Mouse (Mus musculus): Measurements from ENCODE around the gene Mier3. TPM values are rescaled to one million over a fixed set of nuclear protein-coding genes. Genes with fewer than 3 reads are reported as not detected.

Gene Mier3
- total RNA-seq, 2 experiments from 2014 or later, result 24.0 to 30.4 TPM

GRCm38 (mm10) chr13:111762526-111762925, 81.7 kb downstream of the Mier3 start:
- no peak for DNase-seq (ENCODE audit: extremely low spot score in 1 of 2, low spot score in 1 of 2)

Other genes with a start within 250 kb of the Mier3 start
- gene Gpbp1, start 190.9 kb upstream of the Mier3 start, total RNA-seq (2021), result 10 to 100 TPM; 83.8 to 89.3 TPM
- gene Gm49496, start 131.0 kb upstream of the Mier3 start, total RNA-seq (2021), result not detected
- not detected for gene Gm10198, start 88.2 kb upstream of the Mier3 start, total RNA-seq (2021)
- 10 to 100 TPM; 10.1 to 12.0 TPM for gene Map3k1, start 128.0 kb downstream of the Mier3 start, total RNA-seq (2021)